Mouse (Mus musculus) MEL-GATA-1-ER (cell line): Measurements from ENCODE around the gene Ctps.

ENCODE experiments used
- DNase-seq: peaks from one replicate; pipeline ENCODE4 v3.0.0-alpha.2; 2012; ENCODE audit warnings: low read depth; ENCODE audit errors: extremely low read depth

The Ctps gene

GRCm38 (mm10) chr4:120571070-120571464, 991 bp upstream of the Ctps start:
- no peak for DNase-seq

- peak; percentile 44 for DNase-seq
Measured at GRCm38 (mm10) chr4:120570438-120571069, 478 bp upstream of the Ctps start.

GRCm38 (mm10) chr4:120569025-120569424, 1.1 kb downstream of the Ctps start:
- no peak for DNase-seq

DNA sequence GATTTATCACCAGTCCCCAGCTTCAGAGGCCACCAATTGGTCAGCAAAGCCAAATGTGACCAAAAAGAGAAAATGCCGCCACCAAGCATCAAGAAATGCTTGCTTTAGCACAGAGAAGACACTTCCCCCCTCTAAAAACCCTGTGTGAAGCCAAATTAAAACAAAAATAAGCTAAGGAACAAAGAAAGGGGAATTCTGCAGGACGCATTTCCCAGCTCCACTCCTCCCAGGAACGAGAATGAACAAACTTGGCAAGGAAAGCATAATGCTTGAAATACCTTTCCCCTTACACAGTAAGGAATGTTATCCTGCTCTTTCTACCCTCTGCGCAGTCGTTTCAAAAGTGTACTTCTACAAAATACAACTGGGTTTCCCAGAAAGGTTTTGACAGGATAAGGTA, 2.1 kb downstream of the Ctps start:
- no peak for DNase-seq

- DNase-seq, result no peak
Measured at GRCm38 (mm10) chr4:120565726-120566125, 4.3 kb downstream of the Ctps start.

DNA sequence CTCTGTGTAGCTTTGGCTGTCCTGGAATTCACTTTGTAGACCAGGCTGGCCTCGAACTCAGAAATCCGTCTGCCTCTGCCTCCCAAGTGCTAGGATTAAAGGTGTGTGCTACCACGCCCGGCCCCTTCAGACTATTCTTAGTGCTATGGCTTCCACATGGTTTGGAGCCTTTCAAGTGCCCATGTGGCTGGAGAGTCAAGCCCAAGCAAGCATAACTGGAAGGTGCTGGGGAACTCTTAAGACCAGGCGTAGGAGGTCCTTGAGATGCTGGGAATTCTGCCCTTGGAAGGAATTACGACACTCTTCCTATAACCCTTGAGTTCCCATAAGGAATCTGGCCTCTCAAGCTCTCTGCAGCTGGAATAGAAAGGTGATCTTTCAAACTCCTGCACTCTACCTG, 13.5 kb downstream of the Ctps start:
- DNase-seq, result no peak

GRCm38 (mm10) chr4:120544896-120545295, 25.2 kb downstream of the Ctps start:
- DNase-seq, result no peak

GRCm38 (mm10) chr4:120538664-120539063, 31.4 kb downstream of the Ctps start:
- DNase-seq, result no peak

DNA sequence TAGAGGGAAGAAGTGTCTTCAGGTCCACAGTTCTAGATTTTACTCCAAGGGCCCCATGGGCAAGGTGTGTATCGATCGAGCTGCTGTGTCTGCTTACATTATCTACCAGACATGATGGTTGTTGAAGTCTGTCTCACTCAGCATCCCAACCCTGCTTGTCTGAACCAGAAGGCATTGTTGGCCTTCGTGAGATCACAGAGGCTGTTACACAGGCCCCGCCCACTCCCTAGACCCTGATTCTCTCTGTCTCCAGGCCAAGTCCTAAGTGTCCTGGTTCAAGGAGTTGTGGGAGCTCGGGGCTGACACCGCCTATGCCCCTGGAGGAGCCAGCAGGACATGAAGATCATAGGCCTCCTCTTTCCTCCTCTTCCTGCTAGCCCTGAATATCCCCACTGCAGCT, 38.1 kb downstream of the Ctps start, which contains the start of gene Slfnl1:
Slfnl1 (plus strand) TSS at position 246 of the 400 bp plus-strand sequence.
- no peak for DNase-seq

GRCm38 (mm10) chr4:120528171-120528570, 41.9 kb downstream of the Ctps start:
- DNase-seq, result no peak

GRCm38 (mm10) chr4:120523092-120523491, 47.0 kb downstream of the Ctps start:
- peak; percentile 52 for DNase-seq

- DNase-seq, result no peak
Measured at GRCm38 (mm10) chr4:120522351-120522750, 47.7 kb downstream of the Ctps start.

- no peak for DNase-seq
Measured at GRCm38 (mm10) chr4:120521761-120522160, 48.3 kb downstream of the Ctps start.

DNA sequence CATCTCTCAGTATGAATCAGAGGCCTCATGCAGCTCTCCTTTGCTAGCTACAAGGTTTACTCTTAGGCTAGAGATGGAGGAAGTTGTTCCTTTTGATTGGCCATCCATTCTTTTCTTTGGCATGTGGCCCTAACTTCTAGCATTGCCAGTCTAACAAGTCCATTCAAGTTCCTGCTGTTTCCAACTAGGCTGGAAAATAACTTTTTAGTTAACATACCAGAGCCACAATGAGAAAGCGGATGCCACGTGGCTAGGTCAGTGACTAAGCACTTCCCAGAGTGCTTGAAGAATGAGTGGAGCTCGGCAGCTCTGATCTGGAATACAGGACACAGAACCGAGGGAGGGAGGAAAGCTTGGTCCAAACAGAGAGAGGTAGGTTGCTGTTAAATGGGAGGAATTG, 52.7 kb downstream of the Ctps start:
- no peak for DNase-seq

DNA sequence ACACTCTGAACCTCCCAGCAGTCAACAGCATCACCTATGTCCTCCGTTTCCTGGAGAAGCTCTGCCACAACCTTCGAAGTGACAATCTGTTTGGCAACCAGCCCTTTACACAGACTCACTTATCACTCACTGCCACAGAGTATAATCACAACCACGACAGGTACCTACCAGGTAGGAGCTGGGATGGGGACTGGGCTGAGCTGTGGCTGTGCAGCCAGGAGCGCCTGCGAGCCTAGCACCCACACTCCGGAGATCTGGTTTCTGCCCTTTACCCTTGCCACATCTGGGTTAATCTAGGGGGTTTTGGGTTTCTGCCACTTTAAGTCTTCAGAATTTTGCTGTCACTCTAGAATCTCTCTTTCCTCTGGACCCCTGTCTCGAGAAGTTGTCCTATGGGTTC, 53.2 kb downstream of the Ctps start:
- no peak for DNase-seq

- DNase-seq, result no peak
Measured at GRCm38 (mm10) chr4:120516491-120516890, 53.6 kb downstream of the Ctps start.

DNA sequence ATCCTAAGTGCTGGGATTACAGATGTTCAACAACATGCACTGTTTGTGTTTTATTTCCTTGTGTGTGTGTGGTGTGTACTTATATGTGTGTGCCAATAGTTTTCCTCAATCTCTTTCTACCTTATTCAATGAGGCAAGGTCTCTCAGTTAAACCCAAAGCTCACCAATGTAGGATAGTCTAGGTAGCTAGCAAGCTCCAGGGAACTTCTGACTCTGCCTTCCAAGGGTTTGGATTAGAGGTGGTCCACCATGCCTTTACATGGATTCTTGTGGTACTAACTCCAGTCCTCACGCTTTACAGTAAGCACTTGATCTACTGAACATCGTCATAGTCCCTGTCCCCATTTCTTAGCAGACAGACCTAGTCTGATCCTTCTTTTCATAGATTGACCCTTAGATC, 55.7 kb downstream of the Ctps start:
- no peak for DNase-seq

DNA sequence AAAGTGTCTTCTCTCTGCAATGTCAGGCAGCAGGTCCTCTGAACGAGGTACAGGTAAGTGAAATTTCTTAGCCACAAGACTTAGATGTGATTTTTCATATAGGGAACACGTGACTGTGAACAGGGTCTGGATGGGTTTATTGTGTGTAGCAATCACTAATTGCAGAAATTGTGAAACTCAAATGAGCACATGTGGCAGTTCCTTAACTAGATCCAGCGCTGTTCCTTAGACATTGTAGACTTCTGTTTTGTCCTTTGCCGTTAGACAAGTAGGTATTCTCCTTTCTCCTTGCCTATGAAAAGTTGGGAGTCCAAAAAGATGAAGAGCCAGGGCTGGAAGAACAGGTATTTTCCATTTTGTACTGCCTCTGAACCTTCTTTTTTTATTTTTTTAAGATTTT, 58.9 kb downstream of the Ctps start:
- no peak for DNase-seq

DNA sequence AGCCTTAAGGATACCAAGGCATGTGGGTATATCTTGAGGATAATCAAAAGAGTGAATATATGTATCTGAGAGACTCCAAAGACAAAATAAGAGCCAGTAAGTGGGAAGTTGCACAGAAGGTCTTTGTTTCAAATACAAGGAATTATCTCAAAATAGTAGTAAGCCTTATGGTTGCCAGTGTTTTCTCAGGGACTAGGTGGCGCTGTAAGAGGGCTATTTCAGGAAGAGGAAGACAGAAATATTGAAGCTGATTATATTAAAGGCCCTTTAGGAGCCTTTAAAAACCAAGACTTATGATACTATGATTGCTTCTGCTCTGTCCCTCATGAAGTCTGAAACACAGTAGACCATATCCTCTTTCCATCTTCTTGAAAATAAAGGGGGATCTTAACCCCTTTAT, 63.1 kb downstream of the Ctps start:
- DNase-seq, result no peak
